Mouse (Mus musculus) intestine, embryonic 16.5 days (tissue): ENCODE data around the gene Wdr82. TPM values are rescaled to one million over a fixed set of nuclear protein-coding genes. Genes with fewer than 3 reads are reported as not detected.

Experiments used
- ATAC-seq: fragments of 200-750 bp; cut with Nextera tagmentation; 2 replicates; pipeline ENCODE4 v1.8.0; 2017; ENCODE audit warnings: moderate TSS enrichment, moderate library complexity
- H3K27ac ChIP-seq: fragments of 300-500 bp; sonication (generic); 2 replicates; pipeline ENCODE4 v1.5.1; 2014; ENCODE audit warnings: mild to moderate bottlenecking, low read length
- H3K27me3 ChIP-seq: fragments of 300-500 bp; sonication (generic); replicated peaks from 2 replicates; pipeline ENCODE4 v1.6.1; 2014; ENCODE audit warnings: low read length, control low read depth, mixed read lengths; ENCODE audit not compliant: control insufficient read depth, insufficient read depth
- H3K36me3 ChIP-seq: fragments of 300-500 bp; sonication (generic); 2 replicates; pipeline ENCODE4 v1.6.1; 2014; ENCODE audit warnings: low read length, control low read depth; ENCODE audit not compliant: control insufficient read depth, insufficient read depth
- H3K4me1 ChIP-seq: fragments of 300-500 bp; sonication (generic); 2 replicates; pipeline ENCODE4 v1.6.1; 2014; ENCODE audit warnings: low read length, control low read depth, mixed read lengths; ENCODE audit not compliant: control insufficient read depth, insufficient read depth
- H3K4me2 ChIP-seq: fragments of 300-500 bp; sonication (generic); 2 replicates; pipeline ENCODE4 v1.6.1; 2014; ENCODE audit warnings: low read depth, low read length, control low read depth
- H3K4me3 ChIP-seq: fragments of 300-500 bp; sonication (generic); 2 replicates; pipeline ENCODE4 v1.5.1; 2014; ENCODE audit warnings: mild to moderate bottlenecking, low read length
- H3K9ac ChIP-seq: fragments of 300-500 bp; sonication (generic); 2 replicates; pipeline ENCODE4 v1.6.1; 2014; ENCODE audit warnings: low read depth, low read length
- H3K9me3 ChIP-seq: fragments of 300-500 bp; sonication (generic); 2 replicates; pipeline ENCODE4 v1.6.1; 2016; ENCODE audit warnings: low read length, control low read depth; ENCODE audit not compliant: control insufficient read depth
- WGBS: fragments of 180-500 bp; shearing (Covaris S2); extraction: QIAGEN DNeasy Blood & Tissue Kit; methylation state at CpG from one replicate; pipeline ENCODE4 v1.1.7; 2014; 5-methylcytosine and 5-hydroxymethylcytosine counted together
- polyA plus RNA-seq: library from polyadenylated mRNA; unstranded; fragments of >200 nt; fragmentation: Nextera tagmentation; extraction: Ambion mirVana; gene quantifications from 2 replicates; pipeline ENCODE4 v1.2.1, GENCODE M21; 2015

Wdr82 gene
- polyA plus RNA-seq, 1 experiment from 2014 or later = 12.8 TPM

- H3K4me1 ChIP-seq = peaks cover 36% of the 10 kb centered on the region
- H3K9me3 ChIP-seq = no peaks in the 10 kb centered on the region
- no peaks in the 10 kb centered on the region for H3K36me3 ChIP-seq
- peak; percentile 49 for ATAC-seq
- H3K27ac ChIP-seq = peak overlapping the region; percentile 97
- peak overlapping the region; percentile 67 for H3K4me3 ChIP-seq
- peak overlapping the region; percentile 56 for H3K4me2 ChIP-seq
- WGBS = under 1% methylated on average over 30 of the region's 30 CpGs
- peak overlapping the region; percentile 86 for H3K9ac ChIP-seq
- no peaks in the 10 kb centered on the region for H3K27me3 ChIP-seq
These were observed 824 bp downstream of the Wdr82 start for GRCm38 (mm10) chr9:106171346-106172158.

GRCm38 (mm10) chr9:106172527-106172926, 1.8 kb downstream of the Wdr82 start:
- no peak overlapping the region for H3K9ac ChIP-seq

GRCm38 (mm10) chr9:106173363-106173762, 2.6 kb downstream of the Wdr82 start:
- no peak overlapping the region for H3K27ac ChIP-seq
- no peak overlapping the region for H3K9ac ChIP-seq
- H3K4me2 ChIP-seq = peak overlapping the region; percentile 56; the same call in 1 of the 2 replicates
- no peaks in the 10 kb centered on the region for H3K27me3 ChIP-seq
- 66% methylated on average over 2 of the region's 2 CpGs for WGBS
- H3K9me3 ChIP-seq = no peaks in the 10 kb centered on the region
- H3K4me1 ChIP-seq = peaks cover 37% of the 10 kb centered on the region
- H3K4me3 ChIP-seq = peak overlapping the region; percentile 36
- H3K36me3 ChIP-seq = 0 out of 2 replicates have a peak, but pooled peaks cover 4% of the 10 kb centered on the region
- no peak for ATAC-seq

More at GRCm38 (mm10) chr9:106172527-106172926, 1.8 kb downstream of the Wdr82 start:
- peaks cover 37% of the 10 kb centered on the region for H3K4me1 ChIP-seq
- ATAC-seq = no peak
- H3K9me3 ChIP-seq = no peaks in the 10 kb centered on the region
- H3K27ac ChIP-seq = no peak overlapping the region
- no peaks in the 10 kb centered on the region for H3K36me3 ChIP-seq
- peak overlapping the region; percentile 67 for H3K4me3 ChIP-seq
- WGBS = 9% methylated on average over 3 of the region's 3 CpGs
- peak overlapping the region; percentile 56 for H3K4me2 ChIP-seq
- no peaks in the 10 kb centered on the region for H3K27me3 ChIP-seq

GRCm38 (mm10) chr9:106175552-106176200, 4.9 kb downstream of the Wdr82 start:
- no peak overlapping the region for H3K9ac ChIP-seq
- H3K4me3 ChIP-seq = no peak overlapping the region
- H3K27me3 ChIP-seq = no peaks in the 10 kb centered on the region
- no peak overlapping the region for H3K27ac ChIP-seq
- no peaks in the 10 kb centered on the region for H3K9me3 ChIP-seq
- H3K4me2 ChIP-seq = no peak overlapping the region
- 0 out of 2 replicates have a peak, but pooled peaks cover 4% of the 10 kb centered on the region for H3K36me3 ChIP-seq
- H3K4me1 ChIP-seq = peaks cover 32% of the 10 kb centered on the region
- WGBS = 58% methylated on average over 3 of the region's 3 CpGs
- no peak for ATAC-seq

- peaks cover 7% of the 10 kb centered on the region; the same call in 1 of the 2 replicates for H3K36me3 ChIP-seq
- ATAC-seq = no peak
These were observed 6.0 kb downstream of the Wdr82 start for GRCm38 (mm10) chr9:106176769-106177168.

GRCm38 (mm10) chr9:106177799-106178198, 7.1 kb downstream of the Wdr82 start:
- no peak for ATAC-seq
- no peak overlapping the region for H3K4me2 ChIP-seq
- no peaks in the 10 kb centered on the region for H3K27me3 ChIP-seq
- no peaks in the 10 kb centered on the region for H3K9me3 ChIP-seq
- H3K27ac ChIP-seq = no peak overlapping the region
- H3K36me3 ChIP-seq = peaks cover 7% of the 10 kb centered on the region
- no peak overlapping the region for H3K4me3 ChIP-seq
- H3K4me1 ChIP-seq = peaks cover 32% of the 10 kb centered on the region
- no peak overlapping the region for H3K9ac ChIP-seq
- WGBS = 89% methylated on average over 6 of the region's 6 CpGs

More at GRCm38 (mm10) chr9:106176769-106177168, 6.0 kb downstream of the Wdr82 start:
- no peak overlapping the region for H3K9ac ChIP-seq
- no peak overlapping the region for H3K4me3 ChIP-seq
- H3K27me3 ChIP-seq = no peaks in the 10 kb centered on the region
- WGBS = 67% methylated on average over 5 of the region's 5 CpGs
- H3K4me1 ChIP-seq = peaks cover 32% of the 10 kb centered on the region
- H3K4me2 ChIP-seq = no peak overlapping the region
- no peaks in the 10 kb centered on the region for H3K9me3 ChIP-seq
- no peak overlapping the region for H3K27ac ChIP-seq

GRCm38 (mm10) chr9:106179454-106179853, 8.7 kb downstream of the Wdr82 start:
- Histone ChIP-seq H3K27me3 (no peaks in the 10 kb centered on the region), H3K4me3 (no peak overlapping the region), H3K9me3 (no peaks in the 10 kb centered on the region), H3K4me2 (no peak overlapping the region), H3K36me3 (peaks cover 10% of the 10 kb centered on the region), H3K27ac (no peak overlapping the region), H3K9ac (no peak overlapping the region), H3K4me1 (peaks cover 19% of the 10 kb centered on the region)
- no peak for ATAC-seq
- 84% methylated on average over 2 of the region's 2 CpGs for WGBS

GRCm38 (mm10) chr9:106179964-106180363, 9.2 kb downstream of the Wdr82 start:
- WGBS = 92% methylated on average over 3 of the region's 3 CpGs
- peaks cover 15% of the 10 kb centered on the region for H3K36me3 ChIP-seq

GRCm38 (mm10) chr9:106182146-106182545, 11.4 kb downstream of the Wdr82 start:
- no peaks in the 10 kb centered on the region for H3K27me3 ChIP-seq
- 88% methylated on average over 4 of the region's 4 CpGs for WGBS
- H3K9me3 ChIP-seq = no peaks in the 10 kb centered on the region
- H3K4me1 ChIP-seq = no peaks in the 10 kb centered on the region
- H3K4me3 ChIP-seq = no peak overlapping the region
- H3K36me3 ChIP-seq = peaks cover 21% of the 10 kb centered on the region
- no peak overlapping the region for H3K9ac ChIP-seq
- ATAC-seq = no peak
- H3K27ac ChIP-seq = no peak overlapping the region
- no peak overlapping the region for H3K4me2 ChIP-seq

More at GRCm38 (mm10) chr9:106179964-106180363, 9.2 kb downstream of the Wdr82 start:
- H3K27ac ChIP-seq = no peak overlapping the region
- no peaks in the 10 kb centered on the region for H3K9me3 ChIP-seq
- no peak overlapping the region for H3K4me3 ChIP-seq
- no peaks in the 10 kb centered on the region for H3K27me3 ChIP-seq
- H3K4me2 ChIP-seq = no peak overlapping the region
- no peak for ATAC-seq
- H3K4me1 ChIP-seq = peaks cover 15% of the 10 kb centered on the region
- H3K9ac ChIP-seq = no peak overlapping the region
